Mouse (Mus musculus) forebrain, embryonic 11.5 days (tissue): ENCODE data around the gene Cfl1. TPM values are rescaled to one million over a fixed set of nuclear protein-coding genes. Genes with fewer than 3 reads are reported as not detected.

Experiments used
- ATAC-seq: fragments of 200-750 bp; cut with Nextera tagmentation; replicated peaks from 2 replicates; pipeline ENCODE4 v1.8.0; 2017; ENCODE audit warnings: moderate TSS enrichment; ENCODE audit not compliant: low FRiP score
- DNase-seq: peaks from one replicate; pipeline ENCODE4 v3.0.0-alpha.2; 2017; ENCODE audit warnings: low spot score
- H3K27ac ChIP-seq: fragments of 300-500 bp; sonication (generic); 2 replicates; pipeline ENCODE4 v1.5.1; 2014; ENCODE audit warnings: low read depth, low read length
- H3K27me3 ChIP-seq: fragments of 300-500 bp; sonication (generic); 2 replicates; pipeline ENCODE4 v1.6.1; 2014; ENCODE audit warnings: mild to moderate bottlenecking, low read length, mixed read lengths; ENCODE audit not compliant: control insufficient read depth, insufficient read depth
- H3K36me3 ChIP-seq: fragments of 300-500 bp; sonication (generic); 2 replicates; pipeline ENCODE4 v1.6.1; 2014; ENCODE audit warnings: mild to moderate bottlenecking, low read length, moderate library complexity, mixed read lengths; ENCODE audit not compliant: control insufficient read depth, insufficient read depth
- H3K4me1 ChIP-seq: fragments of 300-500 bp; sonication (generic); replicated peaks from 2 replicates; pipeline ENCODE4 v1.6.1; 2014; ENCODE audit warnings: low read length, mixed read lengths; ENCODE audit not compliant: control insufficient read depth, insufficient read depth
- H3K4me2 ChIP-seq: fragments of 300-500 bp; sonication (generic); 2 replicates; pipeline ENCODE4 v1.6.1; 2014; ENCODE audit warnings: low read depth, mild to moderate bottlenecking, low read length, moderate library complexity, mixed read lengths; ENCODE audit not compliant: severe bottlenecking
- H3K4me3 ChIP-seq: fragments of 300-500 bp; sonication (generic); 2 replicates; pipeline ENCODE4 v1.5.1; 2014; ENCODE audit warnings: low read depth, low read length
- H3K9ac ChIP-seq: fragments of 300-500 bp; sonication (generic); 2 replicates; pipeline ENCODE4 v1.6.1; 2014; ENCODE audit warnings: low read length
- H3K9me3 ChIP-seq: fragments of 300-500 bp; sonication (generic); 2 replicates; pipeline ENCODE4 v1.6.1; 2016; ENCODE audit warnings: low read length, mixed read lengths; ENCODE audit not compliant: control insufficient read depth
- WGBS: fragments of 180-500 bp; shearing (Covaris S2); extraction: QIAGEN DNeasy Blood & Tissue Kit; methylation state at CpG from one replicate; pipeline ENCODE4 v1.1.7; 2014; 5-methylcytosine and 5-hydroxymethylcytosine counted together
- polyA plus RNA-seq: library from polyadenylated mRNA; unstranded; fragments of >200 nt; fragmentation: Nextera tagmentation; extraction: Ambion mirVana; gene quantifications from 2 replicates; pipeline ENCODE4 v1.2.1, GENCODE M21; 2014

Cfl1 gene
- 3,238 and 3,452 TPM in 2 replicates for polyA plus RNA-seq

- H3K4me1 ChIP-seq: peaks cover 4% of the 10 kb centered on the region; the same call in 1 of the 2 replicates
- H3K9me3 ChIP-seq: no peaks in the 10 kb centered on the region
- no peaks in the 10 kb centered on the region for H3K27me3 ChIP-seq
- H3K27ac ChIP-seq: peak within 1 kb of the TSS; percentile 99
- peaks cover 9% of the 10 kb centered on the region for H3K36me3 ChIP-seq
- ATAC-seq (peak; percentile 70), DNase-seq (peak; percentile 97)
- peak within 1 kb of the TSS; percentile 98 for H3K4me3 ChIP-seq
- under 1% methylated on average over 61 of the region's 62 CpGs for WGBS
- peak within 1 kb of the TSS; percentile 64 for H3K4me2 ChIP-seq
- H3K9ac ChIP-seq: peak within 1 kb of the TSS; percentile 96
These were observed at the start of gene Cfl1 for GRCm38 (mm10) chr19:5490313-5490897. TSS of gene Cfl1 (plus strand) at chr19:5490455.

- H3K4me2 ChIP-seq: no peak overlapping the region
- peaks cover 28% of the 10 kb centered on the region for H3K27me3 ChIP-seq
- peaks cover 13% of the 10 kb centered on the region for H3K4me1 ChIP-seq
- ATAC-seq (no peak), DNase-seq (no peak)
- no peak overlapping the region for H3K4me3 ChIP-seq
- no peaks in the 10 kb centered on the region for H3K36me3 ChIP-seq
- no peak overlapping the region for H3K9ac ChIP-seq
- H3K9me3 ChIP-seq: no peaks in the 10 kb centered on the region; the same call in 1 of the 2 replicates
- H3K27ac ChIP-seq: no peak overlapping the region
- WGBS: 72% methylated on average over 9 of the region's 9 CpGs
These were observed 45.8 kb upstream of the Cfl1 start for GRCm38 (mm10) chr19:5444371-5444908.

GRCm38 (mm10) chr19:5444954-5445353, 45.3 kb upstream of the Cfl1 start:
- Histone ChIP-seq H3K4me3 (no peak overlapping the region), H3K27ac (no peak overlapping the region), H3K4me2 (no peak overlapping the region), H3K9me3 (no peaks in the 10 kb centered on the region; the same call in 1 of the 2 replicates), H3K9ac (no peak overlapping the region), H3K4me1 (peaks cover 13% of the 10 kb centered on the region), H3K27me3 (peaks cover 33% of the 10 kb centered on the region), H3K36me3 (no peaks in the 10 kb centered on the region)
- WGBS: 39% methylated on average over 7 of the region's 7 CpGs
- DNase-seq (no peak), ATAC-seq (no peak)

GRCm38 (mm10) chr19:5445747-5446146, 44.5 kb upstream of the Cfl1 start:
- no peak overlapping the region for H3K9ac ChIP-seq
- H3K4me3 ChIP-seq: no peak overlapping the region
- H3K27ac ChIP-seq: no peak overlapping the region
- no peaks in the 10 kb centered on the region for H3K9me3 ChIP-seq
- H3K4me1 ChIP-seq: peaks cover 13% of the 10 kb centered on the region
- WGBS: 84% methylated on average over 5 of the region's 5 CpGs
- DNase-seq: no peak
- no peak for ATAC-seq
- peaks cover 36% of the 10 kb centered on the region for H3K27me3 ChIP-seq
- no peaks in the 10 kb centered on the region for H3K36me3 ChIP-seq
- no peak overlapping the region for H3K4me2 ChIP-seq

GRCm38 (mm10) chr19:5447515-5448353, 42.5 kb upstream of the Cfl1 start, which contains the start of gene Fosl1:
TSS of gene Fosl1 (plus strand) at chr19:5447547.
- Histone ChIP-seq H3K4me2 (peak within 1 kb of the TSS; percentile 97), H3K9me3 (no peaks in the 10 kb centered on the region), H3K36me3 (no peaks in the 10 kb centered on the region), H3K9ac (peak within 1 kb of the TSS; percentile 45; the same call in 1 of the 2 replicates), H3K4me1 (peaks cover 13% of the 10 kb centered on the region), H3K27ac (no peak within 1 kb of the TSS), H3K27me3 (peaks cover 36% of the 10 kb centered on the region), H3K4me3 (peak within 1 kb of the TSS; percentile 50)
- ATAC-seq: peak; percentile 63; the same call in 1 of the 2 replicates
- WGBS: under 1% methylated on average over 70 of the region's 70 CpGs
- peak; percentile 83 for DNase-seq

- Histone ChIP-seq H3K4me3 (peak overlapping the region; percentile 50; the same call in 1 of the 2 replicates), H3K9me3 (no peaks in the 10 kb centered on the region), H3K9ac (no peak overlapping the region), H3K4me2 (peak overlapping the region; percentile 97), H3K27me3 (peaks cover 36% of the 10 kb centered on the region), H3K4me1 (peaks cover 13% of the 10 kb centered on the region), H3K27ac (no peak overlapping the region), H3K36me3 (no peaks in the 10 kb centered on the region)
- WGBS: 7% methylated on average over 35 of the region's 36 CpGs
- DNase-seq (no peak), ATAC-seq (no peak)
These were observed 41.7 kb upstream of the Cfl1 start for GRCm38 (mm10) chr19:5448354-5449150.

GRCm38 (mm10) chr19:5449673-5450072, 40.6 kb upstream of the Cfl1 start:
- H3K4me2 ChIP-seq: no peak overlapping the region
- H3K36me3 ChIP-seq: no peaks in the 10 kb centered on the region
- no peak overlapping the region for H3K27ac ChIP-seq
- peaks cover 36% of the 10 kb centered on the region for H3K27me3 ChIP-seq
- no peak for ATAC-seq
- WGBS: 93% methylated on average over 3 of the region's 3 CpGs
- H3K4me3 ChIP-seq: no peak overlapping the region
- DNase-seq: no peak
- no peak overlapping the region for H3K9ac ChIP-seq
- H3K9me3 ChIP-seq: no peaks in the 10 kb centered on the region
- peaks cover 13% of the 10 kb centered on the region for H3K4me1 ChIP-seq

- DNase-seq (no peak), ATAC-seq (no peak)
- no peak overlapping the region for H3K27ac ChIP-seq
- H3K4me2 ChIP-seq: no peak overlapping the region
- WGBS: 71% methylated on average over 6 of the region's 6 CpGs
- no peaks in the 10 kb centered on the region for H3K36me3 ChIP-seq
- no peak overlapping the region for H3K9ac ChIP-seq
- H3K4me1 ChIP-seq: peaks cover 26% of the 10 kb centered on the region
- H3K27me3 ChIP-seq: peaks cover 33% of the 10 kb centered on the region
- no peaks in the 10 kb centered on the region for H3K9me3 ChIP-seq
- H3K4me3 ChIP-seq: no peak overlapping the region
These were observed 38.5 kb upstream of the Cfl1 start for GRCm38 (mm10) chr19:5451766-5452165.
